Mouse (Mus musculus): ENCODE data around the gene Brd4. TPM values are rescaled to one million over a fixed set of nuclear protein-coding genes. Genes with fewer than 3 reads are reported as not detected.

Brd4 gene
- total and polyA plus RNA-seq, 2 experiments from 2014 or later = 13.0 to 26.8 TPM

- TF ChIP-seq EP300 (IDR thresholded peaks at IDR 0.05; ENCODE audit: low read depth) = no peak
- no peak for TF ChIP-seq CTCF (IDR thresholded peaks at IDR 0.05; ENCODE audit: low read depth)
- H3K4me1 ChIP-seq (ENCODE audit: control insufficient read depth, insufficient read depth) = peaks cover 6% of the 10 kb centered on the region
- WGBS = 67% methylated on average over 1 of the region's 1 CpGs
- H3K4me3 ChIP-seq (ENCODE audit: low read depth, low read length) = no peak overlapping the region
- H3K36me3 ChIP-seq (replicated peaks; ENCODE audit: control insufficient read depth, insufficient read depth, low read length) = no peaks in the 10 kb centered on the region
- no peak overlapping the region for H3K4me2 ChIP-seq (ENCODE audit: low read depth, low read length)
- no peak for ATAC-seq (ENCODE audit: insufficient read depth, low read depth)
- no peaks in the 10 kb centered on the region for H3K27me3 ChIP-seq (ENCODE audit: control insufficient read depth, insufficient read depth, low read length)
- H3K9me3 ChIP-seq (replicated peaks; ENCODE audit: control insufficient read depth, low read length) = no peaks in the 10 kb centered on the region
- no peak for DNase-seq (ENCODE audit: low spot score)
- H3K27ac ChIP-seq (ENCODE audit: low read depth) = no peak overlapping the region
- H3K9ac ChIP-seq (replicated peaks; ENCODE audit: low read depth, low read length) = no peak overlapping the region
These were observed 36.3 kb downstream of the Brd4 start for GRCm38 (mm10) chr17:32248192-32248591.

- no peak overlapping the region for H3K4me3 ChIP-seq (ENCODE audit: low read depth, low read length)
- H3K4me1 ChIP-seq (ENCODE audit: control insufficient read depth, insufficient read depth) = peaks cover 6% of the 10 kb centered on the region
- no peak for ATAC-seq (ENCODE audit: insufficient read depth, low read depth)
- DNase-seq (ENCODE audit: low spot score) = no peak
- no peak overlapping the region for H3K27ac ChIP-seq (ENCODE audit: low read depth)
- H3K9ac ChIP-seq (replicated peaks; ENCODE audit: low read depth, low read length) = no peak overlapping the region
- WGBS = 95% methylated on average over 1 of the region's 1 CpGs
- H3K27me3 ChIP-seq (ENCODE audit: control insufficient read depth, insufficient read depth, low read length) = no peaks in the 10 kb centered on the region
- no peaks in the 10 kb centered on the region for H3K36me3 ChIP-seq (replicated peaks; ENCODE audit: control insufficient read depth, insufficient read depth, low read length)
- no peak for TF ChIP-seq EP300 (IDR thresholded peaks at IDR 0.05; ENCODE audit: low read depth)
- no peak for TF ChIP-seq CTCF (IDR thresholded peaks at IDR 0.05; ENCODE audit: low read depth)
- no peak overlapping the region for H3K4me2 ChIP-seq (ENCODE audit: low read depth, low read length)
- no peaks in the 10 kb centered on the region for H3K9me3 ChIP-seq (replicated peaks; ENCODE audit: control insufficient read depth, low read length)
These were observed 36.9 kb downstream of the Brd4 start for GRCm38 (mm10) chr17:32247616-32248015.

- Histone ChIP-seq H3K4me2 (ENCODE audit: low read depth, low read length) (no peak overlapping the region), H3K9me3 (replicated peaks; ENCODE audit: control insufficient read depth, low read length) (no peaks in the 10 kb centered on the region), H3K27me3 (ENCODE audit: control insufficient read depth, insufficient read depth, low read length) (no peaks in the 10 kb centered on the region), H3K4me3 (ENCODE audit: low read depth, low read length) (no peak overlapping the region), H3K27ac (ENCODE audit: low read depth) (no peak overlapping the region), H3K9ac (replicated peaks; ENCODE audit: low read depth, low read length) (no peak overlapping the region), H3K36me3 (replicated peaks; ENCODE audit: control insufficient read depth, insufficient read depth, low read length) (peaks cover 5% of the 10 kb centered on the region; the same call in 1 of the 2 replicates), H3K4me1 (ENCODE audit: control insufficient read depth, insufficient read depth) (peaks cover 11% of the 10 kb centered on the region)
- DNase-seq (ENCODE audit: low spot score) = no peak
- no peak for ATAC-seq (ENCODE audit: insufficient read depth, low read depth)
- TF ChIP-seq EP300 (IDR thresholded peaks at IDR 0.05; ENCODE audit: low read depth) = no peak
- TF ChIP-seq CTCF (IDR thresholded peaks at IDR 0.05; ENCODE audit: low read depth) = no peak
- 73% methylated on average over 5 of the region's 5 CpGs for WGBS
These were observed 38.4 kb downstream of the Brd4 start for GRCm38 (mm10) chr17:32246117-32246516.

- H3K9ac ChIP-seq (replicated peaks; ENCODE audit: low read depth, low read length) = no peak overlapping the region
- no peak for DNase-seq (ENCODE audit: low spot score)
- 46% methylated on average over 2 of the region's 2 CpGs for WGBS
- H3K36me3 ChIP-seq (replicated peaks; ENCODE audit: control insufficient read depth, insufficient read depth, low read length) = peaks cover 10% of the 10 kb centered on the region; the same call in 1 of the 2 replicates
- ATAC-seq (ENCODE audit: insufficient read depth, low read depth) = no peak
- H3K9me3 ChIP-seq (replicated peaks; ENCODE audit: control insufficient read depth, low read length) = no peaks in the 10 kb centered on the region
- no peak overlapping the region for H3K4me2 ChIP-seq (ENCODE audit: low read depth, low read length)
- H3K27ac ChIP-seq (ENCODE audit: low read depth) = peak overlapping the region; percentile 22; the same call in 1 of the 2 replicates
- no peak overlapping the region for H3K4me3 ChIP-seq (ENCODE audit: low read depth, low read length)
- no peaks in the 10 kb centered on the region for H3K27me3 ChIP-seq (ENCODE audit: control insufficient read depth, insufficient read depth, low read length)
- TF ChIP-seq CTCF (IDR thresholded peaks at IDR 0.05; ENCODE audit: low read depth) (no peak), EP300 (IDR thresholded peaks at IDR 0.05; ENCODE audit: low read depth) (no peak)
- peaks cover 22% of the 10 kb centered on the region for H3K4me1 ChIP-seq (ENCODE audit: control insufficient read depth, insufficient read depth)
These were observed 43.5 kb downstream of the Brd4 start for GRCm38 (mm10) chr17:32240881-32241531.

- Histone ChIP-seq H3K4me2 (ENCODE audit: low read depth, low read length) (no peak overlapping the region), H3K9me3 (replicated peaks; ENCODE audit: control insufficient read depth, low read length) (no peaks in the 10 kb centered on the region), H3K27ac (ENCODE audit: low read depth) (no peak overlapping the region), H3K9ac (replicated peaks; ENCODE audit: low read depth, low read length) (no peak overlapping the region), H3K4me3 (ENCODE audit: low read depth, low read length) (no peak overlapping the region), H3K36me3 (replicated peaks; ENCODE audit: control insufficient read depth, insufficient read depth, low read length) (peaks cover 10% of the 10 kb centered on the region; the same call in 1 of the 2 replicates), H3K27me3 (ENCODE audit: control insufficient read depth, insufficient read depth, low read length) (no peaks in the 10 kb centered on the region), H3K4me1 (ENCODE audit: control insufficient read depth, insufficient read depth) (peaks cover 41% of the 10 kb centered on the region)
- ATAC-seq (ENCODE audit: insufficient read depth, low read depth) = no peak
- no peak for DNase-seq (ENCODE audit: low spot score)
- TF ChIP-seq EP300 (IDR thresholded peaks at IDR 0.05; ENCODE audit: low read depth) = no peak
- 33% methylated on average over 1 of the region's 1 CpGs for WGBS
These were observed 45.9 kb downstream of the Brd4 start for GRCm38 (mm10) chr17:32238589-32238988.
